Mouse (Mus musculus): ENCODE measurements around the gene Gprc5b.
A peak's percentile ranks its signal among the peaks of the same experiment; 100 is the strongest.

The Gprc5b gene

GRCm38 (mm10) chr7:118995007-118995406 is at the start of gene Gprc5b:
Gene Gprc5b, minus strand, starts transcription at chr7:118995211.
- DNase-seq (ENCODE audit: low read depth) = peak; percentile 47

DNA sequence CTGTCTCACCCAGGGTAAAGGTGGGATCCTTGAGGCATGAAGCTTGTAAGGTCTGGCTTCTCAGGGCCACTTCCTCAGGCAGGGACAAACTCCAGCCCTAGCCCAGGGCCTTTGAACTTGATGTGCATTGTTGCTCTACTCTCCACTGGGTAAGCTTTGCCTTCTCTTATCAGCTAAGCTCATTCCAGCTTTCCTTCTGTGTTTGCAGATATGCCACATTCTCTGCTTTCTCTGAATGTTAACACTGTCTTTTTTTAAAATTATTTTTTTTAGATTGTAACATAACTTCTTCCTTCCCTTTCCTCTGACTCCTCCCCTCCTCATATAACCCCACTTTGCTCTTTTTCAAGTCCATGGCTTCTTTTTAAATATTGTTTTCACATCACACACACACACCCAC is 46.5 kb upstream of the Gprc5b start:
- no peak for DNase-seq (ENCODE audit: low read depth)

DNA sequence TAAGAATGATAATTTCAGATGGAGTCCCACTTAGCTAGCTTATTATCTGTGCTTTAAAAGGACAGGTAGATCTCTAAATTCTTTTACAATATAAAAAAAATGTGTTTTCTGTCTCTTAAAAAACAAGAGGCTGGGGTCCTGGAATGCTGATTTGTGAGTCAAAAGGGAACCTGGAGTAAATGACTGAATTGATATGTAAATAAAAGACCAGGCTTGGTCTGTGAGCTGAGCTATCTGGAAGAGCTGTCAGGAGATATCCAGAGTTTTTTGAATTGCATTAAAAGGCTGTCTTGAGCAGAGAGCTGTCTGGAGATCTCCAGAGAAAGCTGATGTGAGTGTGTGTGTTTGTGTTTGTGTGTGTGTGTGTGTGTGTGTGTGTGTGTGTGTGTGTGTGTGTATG is 42.6 kb upstream of the Gprc5b start:
- no peak for DNase-seq (ENCODE audit: low read depth)

- DNase-seq (ENCODE audit: low read depth) = no peak
Measured at GRCm38 (mm10) chr7:119034243-119034961, 39.4 kb upstream of the Gprc5b start.

DNA sequence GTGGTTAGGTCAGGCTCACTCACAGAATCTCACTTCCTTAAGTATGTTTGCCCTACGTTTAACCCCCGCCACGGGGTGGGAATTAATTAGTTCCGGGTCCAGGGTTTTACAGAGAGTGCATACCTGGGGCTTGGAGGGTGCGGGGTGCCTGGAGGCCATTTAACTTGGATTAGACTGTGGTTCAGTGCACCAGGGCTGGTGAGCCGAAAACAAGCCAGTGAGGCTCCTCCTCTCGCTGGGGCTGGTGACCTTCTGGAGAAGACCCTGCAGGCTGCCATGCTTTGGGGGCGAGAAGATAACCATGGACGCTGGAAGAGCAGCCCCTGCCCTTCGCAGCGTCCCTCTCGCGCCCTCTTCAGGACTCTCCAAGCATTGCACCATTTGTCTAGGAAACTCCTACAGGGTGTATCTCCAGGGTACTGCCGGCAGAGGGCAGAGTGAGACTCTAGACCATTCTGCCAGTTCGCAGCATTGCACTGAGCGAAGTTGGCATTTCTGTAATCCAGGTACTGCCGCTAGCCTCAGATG is 28.4 kb upstream of the Gprc5b start:
- DNase-seq (ENCODE audit: low read depth) = no peak

DNA sequence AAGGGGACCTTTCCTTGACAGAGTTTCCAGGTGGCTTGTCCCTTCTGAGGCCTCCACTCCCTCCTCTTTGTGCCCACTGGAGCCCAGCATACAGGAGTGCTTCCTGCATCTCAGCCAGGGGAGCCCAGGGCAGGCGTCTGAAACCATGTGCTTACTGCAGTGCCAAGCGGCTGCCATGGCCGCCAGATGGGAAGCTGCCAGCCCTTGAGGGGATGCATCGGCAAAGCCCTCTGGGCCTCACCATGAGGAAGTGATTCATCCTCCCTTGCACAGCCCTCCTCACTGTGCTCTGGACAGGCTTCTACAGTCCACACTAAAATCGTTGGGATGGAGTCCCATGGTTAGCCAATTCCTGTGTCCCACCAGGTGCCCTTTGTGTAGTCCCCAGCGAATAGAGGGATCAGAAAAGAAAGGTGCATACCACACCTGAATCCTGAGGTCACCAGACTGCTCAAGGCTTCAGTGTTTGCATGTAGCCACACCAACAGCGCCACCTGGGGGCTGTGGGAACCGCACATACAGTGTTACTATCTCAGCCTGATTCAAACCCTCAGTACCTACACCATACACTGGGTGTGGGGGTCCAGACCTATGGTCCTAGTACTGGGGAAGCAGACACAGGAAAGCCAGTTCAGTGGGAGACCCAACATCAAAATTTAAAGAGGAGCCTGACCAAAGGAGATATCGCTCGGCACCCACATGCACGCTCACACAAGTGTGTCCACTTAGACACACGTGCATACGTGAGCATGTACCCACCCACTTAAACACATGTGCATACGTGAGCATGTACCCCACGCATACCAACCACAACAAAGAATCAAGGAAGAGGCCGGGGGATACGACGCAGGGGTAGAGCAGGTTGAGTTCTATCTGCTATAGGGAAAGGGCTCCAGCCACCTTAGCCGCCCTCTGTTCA is 27.5 kb upstream of the Gprc5b start:
- DNase-seq (ENCODE audit: low read depth) = peak; percentile 53

- peak; percentile 63 for DNase-seq (ENCODE audit: low read depth)
Measured at GRCm38 (mm10) chr7:119019537-119019936, 24.5 kb upstream of the Gprc5b start.

- DNase-seq (ENCODE audit: low read depth) = no peak
Measured at GRCm38 (mm10) chr7:119015736-119016135, 20.7 kb upstream of the Gprc5b start.

DNA sequence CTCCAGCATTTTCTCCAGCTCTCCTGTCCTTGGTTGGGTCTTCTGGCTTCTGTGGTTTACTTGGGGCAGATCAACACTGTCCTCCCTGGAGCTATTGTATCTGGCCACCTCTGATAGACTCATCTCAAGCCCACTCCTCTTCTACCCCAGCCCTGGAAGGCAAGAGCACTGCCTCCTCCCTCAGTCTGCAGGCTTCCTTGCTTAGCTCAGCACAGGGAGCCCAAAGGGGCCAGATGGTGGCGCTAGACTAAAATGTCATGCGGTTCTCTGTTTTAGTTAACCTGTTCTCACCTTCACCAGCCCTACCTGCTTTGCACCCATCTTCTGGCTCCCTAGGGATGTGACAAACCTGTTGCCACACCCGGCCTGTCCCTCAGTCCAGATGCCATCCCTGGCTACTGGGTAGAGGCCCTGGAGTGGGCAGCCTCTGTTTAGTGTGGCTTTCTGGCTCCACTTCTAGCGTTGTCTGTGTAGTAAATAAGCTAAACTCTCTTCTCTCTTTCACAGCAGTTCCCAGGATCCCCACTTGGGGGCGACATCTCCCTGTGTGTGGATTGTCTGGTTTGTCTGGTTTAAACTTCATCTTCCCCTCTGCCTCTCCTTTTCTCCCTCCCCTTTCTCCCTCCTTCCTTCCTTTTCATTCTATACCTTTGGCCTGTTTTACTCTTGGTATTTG is 16.0 kb upstream of the Gprc5b start:
- no peak for DNase-seq (ENCODE audit: low read depth)

DNA sequence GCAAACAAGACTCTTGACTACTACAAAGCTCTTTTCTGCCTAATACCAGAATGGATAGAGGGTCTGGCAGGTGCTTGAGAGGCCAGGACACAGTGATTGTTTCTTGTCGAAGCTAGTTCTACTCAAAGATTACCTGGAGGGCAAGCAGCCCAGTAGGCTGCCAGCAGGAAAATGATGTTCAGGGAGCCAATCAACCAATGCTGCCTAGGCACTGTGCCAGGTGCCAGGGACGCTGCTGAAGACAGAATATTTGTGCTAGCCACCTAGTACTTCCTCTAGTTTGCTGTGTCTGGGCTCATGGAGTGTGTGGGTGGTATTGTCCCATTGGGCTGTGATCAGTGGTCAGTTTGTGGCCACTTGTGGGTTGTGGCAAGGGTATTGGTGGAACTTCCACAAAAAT is 7.5 kb upstream of the Gprc5b start:
- DNase-seq (ENCODE audit: low read depth) = no peak

GRCm38 (mm10) chr7:119001965-119002364 is 7.0 kb upstream of the Gprc5b start:
- no peak for DNase-seq (ENCODE audit: low read depth)

GRCm38 (mm10) chr7:118999857-119000256 is 4.8 kb upstream of the Gprc5b start:
- DNase-seq (ENCODE audit: low read depth) = no peak

GRCm38 (mm10) chr7:118996137-118996837 is 1.3 kb upstream of the Gprc5b start:
- DNase-seq (ENCODE audit: low read depth) = peak; percentile 74

- DNase-seq (ENCODE audit: low read depth) = no peak
Measured at GRCm38 (mm10) chr7:118995671-118996070, 660 bp upstream of the Gprc5b start.

DNA sequence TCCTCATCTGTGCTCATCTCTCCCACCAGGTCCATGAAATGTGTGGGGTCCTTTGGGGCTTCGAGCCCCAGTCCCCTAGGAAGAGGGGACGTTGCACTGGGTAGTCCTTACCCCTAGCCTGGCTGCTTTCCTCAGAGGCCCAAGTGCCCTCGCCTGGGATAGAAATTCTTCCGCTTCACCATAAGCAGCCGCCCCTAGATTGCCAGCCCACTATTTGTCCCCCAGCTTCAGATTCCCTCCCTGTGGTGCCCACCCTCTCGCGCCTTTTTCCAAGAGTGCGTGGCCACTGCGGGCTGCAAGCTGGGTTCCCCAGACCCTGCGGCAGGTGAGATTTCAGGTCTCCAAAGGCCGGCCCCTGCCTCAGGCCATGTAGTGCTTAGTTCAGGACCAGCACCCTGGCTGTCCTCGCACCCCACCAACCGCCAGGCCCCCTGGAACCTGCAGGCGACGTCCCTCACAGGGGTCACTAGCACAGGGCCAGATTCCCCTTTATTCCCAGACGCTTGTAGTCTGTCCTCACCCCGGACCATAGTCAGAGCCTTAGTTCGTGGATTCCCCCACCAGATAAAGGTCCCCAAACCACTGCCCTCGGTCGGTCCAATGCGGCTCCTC is 674 bp downstream of the Gprc5b start:
- no peak for DNase-seq (ENCODE audit: low read depth)

DNA sequence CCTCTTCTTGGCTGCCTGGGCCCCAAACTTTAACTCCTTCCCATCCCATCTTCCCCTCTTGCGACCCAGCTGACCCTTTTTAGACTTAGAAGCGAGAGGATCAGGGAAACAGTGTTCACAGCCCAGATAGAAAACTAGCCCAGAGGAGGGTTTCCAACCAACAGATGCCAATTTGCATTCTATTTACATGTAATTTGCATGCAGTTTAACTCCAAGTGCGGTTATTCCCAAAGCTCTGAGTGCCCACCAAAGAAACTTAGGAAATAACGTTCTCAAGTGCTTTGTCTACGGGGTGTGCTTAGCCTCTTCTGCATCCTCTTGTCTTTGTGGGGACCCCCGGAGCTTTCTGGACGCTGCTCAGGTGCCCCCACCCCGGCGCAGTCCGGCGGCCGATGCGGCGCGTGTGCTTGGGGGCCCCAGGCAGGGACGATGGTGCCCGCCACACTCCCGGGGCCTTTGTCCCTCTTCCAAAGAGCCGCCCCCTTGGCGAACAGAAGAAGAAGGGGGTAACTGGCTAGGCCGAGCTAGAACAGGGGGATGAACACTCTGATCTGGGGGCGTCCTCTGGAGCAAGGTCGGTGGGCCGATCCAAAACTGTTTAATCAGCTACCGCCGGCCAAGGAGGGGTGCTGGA is 1.3 kb downstream of the Gprc5b start:
- no peak for DNase-seq (ENCODE audit: low read depth)

DNA sequence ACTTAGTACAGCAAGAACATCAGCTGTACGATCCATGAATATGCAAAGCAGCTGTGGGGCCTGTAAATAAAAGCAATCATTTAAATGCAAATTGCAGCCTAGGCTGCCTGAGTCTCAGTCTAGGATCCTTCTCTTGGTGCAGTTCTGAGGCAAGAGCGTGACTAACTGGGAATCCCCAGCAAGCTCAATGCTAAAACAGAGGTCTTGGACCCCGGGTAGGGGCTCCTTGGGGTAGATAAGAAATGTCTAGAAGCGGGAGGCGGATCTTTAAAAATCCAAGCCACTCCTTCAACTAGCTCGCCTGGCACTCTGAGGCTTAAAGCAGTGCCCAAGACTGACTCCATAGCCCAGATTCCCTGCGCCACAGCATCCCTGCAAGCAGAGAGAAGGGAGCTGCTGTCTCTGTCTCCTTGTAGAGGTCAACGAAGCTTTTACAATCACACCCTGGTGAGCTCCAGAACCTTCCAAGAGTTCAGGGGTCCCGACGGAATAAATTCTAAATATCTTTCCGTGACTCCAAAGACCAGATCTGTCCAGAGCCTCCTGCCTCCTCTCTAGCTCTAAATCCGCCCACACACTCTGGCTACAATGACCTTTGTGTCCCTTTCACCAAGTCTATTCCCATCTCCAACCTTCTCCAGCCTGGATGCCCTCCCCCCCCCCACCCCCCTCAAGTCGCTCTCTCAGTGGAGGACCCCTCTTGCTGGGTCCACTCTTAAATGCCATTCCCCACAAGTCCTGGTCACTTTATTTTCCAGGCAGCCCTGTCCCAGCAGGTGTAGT is 2.2 kb downstream of the Gprc5b start:
- DNase-seq (ENCODE audit: low read depth) = no peak

DNA sequence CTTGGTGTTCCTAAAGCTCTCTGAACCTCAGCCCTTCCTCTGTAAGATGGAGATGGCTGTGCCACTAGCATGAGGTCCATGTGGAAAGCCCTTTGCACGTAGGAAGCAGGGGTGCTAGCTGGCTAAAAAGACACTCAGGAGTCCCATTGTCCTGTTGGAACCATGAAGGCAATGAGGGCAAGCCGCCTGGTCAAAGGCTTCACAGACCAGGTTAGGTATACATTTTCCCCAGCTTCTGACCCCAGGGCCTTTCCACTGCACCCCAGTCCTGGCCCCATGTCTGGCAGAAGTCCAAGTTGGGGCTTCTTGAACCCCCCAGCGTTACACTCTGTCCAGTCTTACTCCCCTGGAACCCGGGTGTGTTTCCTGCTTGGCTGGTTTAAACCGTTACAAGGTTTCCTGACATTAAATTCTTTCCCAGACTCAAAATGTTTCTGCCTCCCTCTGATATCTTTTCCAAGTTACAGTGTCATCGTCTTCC is 2.9 kb downstream of the Gprc5b start:
- no peak for DNase-seq (ENCODE audit: low read depth)

DNA sequence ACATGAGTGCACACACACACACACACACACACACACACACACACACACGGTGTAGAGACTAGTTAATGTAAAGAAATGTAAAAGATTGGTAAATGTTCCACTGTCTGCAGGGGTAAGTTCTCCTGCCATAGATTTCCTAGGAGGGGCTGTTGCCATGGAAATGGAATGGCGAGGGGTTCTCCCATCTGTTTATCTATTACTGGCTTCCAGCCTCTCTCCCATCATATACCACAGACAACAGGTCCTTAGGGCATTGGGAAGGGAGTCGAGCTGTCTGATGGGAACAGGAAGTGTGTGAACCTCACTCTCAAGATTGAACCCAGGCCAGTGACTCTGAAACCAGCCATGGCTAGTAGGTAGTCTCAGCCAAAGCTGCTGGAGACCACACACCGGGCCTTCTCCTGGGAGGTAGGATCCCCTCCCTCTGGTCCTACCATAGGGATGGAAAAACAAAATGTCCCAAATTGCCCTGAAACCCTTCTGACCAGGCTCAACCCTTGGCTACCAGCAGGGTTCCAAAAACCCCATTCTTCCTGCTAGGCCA is 3.6 kb downstream of the Gprc5b start:
- DNase-seq (ENCODE audit: low read depth) = no peak

DNA sequence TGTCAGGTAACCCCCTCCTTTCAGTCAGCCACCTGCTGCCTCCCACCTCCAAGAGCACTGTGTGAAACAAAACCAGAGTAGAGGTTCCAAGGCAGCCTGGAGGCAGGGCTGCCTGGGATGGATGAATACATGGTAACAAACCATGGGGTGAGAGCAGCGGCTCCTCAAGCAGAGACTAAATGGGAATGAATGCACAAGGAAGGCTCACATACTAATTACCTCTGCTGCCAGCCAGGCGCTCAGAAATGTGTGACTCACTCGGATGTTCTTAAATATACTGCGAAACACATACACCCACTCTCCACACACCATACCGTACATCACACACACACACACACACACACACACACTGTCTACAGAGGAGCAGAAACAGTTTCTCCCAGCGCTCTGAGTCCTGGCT is 4.7 kb downstream of the Gprc5b start:
- DNase-seq (ENCODE audit: low read depth) = no peak
